Mouse (Mus musculus) frontal cortex, adult (tissue): Measurements from ENCODE around the gene Ttc30b.
A peak's percentile ranks its signal among the peaks of the same experiment; 100 is the strongest.
"Not testable (repeated sequence)": the region's sequence is repeated elsewhere in the genome, so short reads cannot be mapped to it uniquely, and the experiment has no call there.

Experiments
- ATAC-seq: cut with Nextera tagmentation; 2 replicates; pipeline ENCODE4 v1.9.2; 2017; ENCODE audit warnings: mild to moderate bottlenecking, moderate library complexity, mixed read lengths; ENCODE audit not compliant: low TSS enrichment

The Ttc30b gene

GRCm38 (mm10) chr2:75953320-75953719 is 14.9 kb upstream of the Ttc30b start:
- ATAC-seq, result no peak

DNA sequence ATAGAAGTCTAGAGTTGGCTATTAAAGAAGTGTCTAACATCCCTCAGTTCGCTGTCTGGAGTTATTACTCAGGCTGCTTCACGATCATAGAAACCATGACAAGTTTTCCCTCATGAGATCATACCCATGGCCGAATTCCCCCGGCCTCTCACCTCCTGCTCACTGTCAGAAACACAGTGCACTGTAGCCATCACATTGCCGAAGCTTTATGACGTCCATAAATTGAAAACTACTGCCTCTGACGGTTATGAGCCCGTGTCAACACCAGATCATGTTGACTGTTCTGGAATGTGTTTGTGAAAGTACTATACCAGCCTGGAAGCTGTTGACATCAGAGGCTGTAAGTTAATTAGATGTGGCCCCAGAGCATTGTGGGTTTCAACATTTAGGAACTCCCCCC is 12.3 kb upstream of the Ttc30b start:
- ATAC-seq, result no peak

DNA sequence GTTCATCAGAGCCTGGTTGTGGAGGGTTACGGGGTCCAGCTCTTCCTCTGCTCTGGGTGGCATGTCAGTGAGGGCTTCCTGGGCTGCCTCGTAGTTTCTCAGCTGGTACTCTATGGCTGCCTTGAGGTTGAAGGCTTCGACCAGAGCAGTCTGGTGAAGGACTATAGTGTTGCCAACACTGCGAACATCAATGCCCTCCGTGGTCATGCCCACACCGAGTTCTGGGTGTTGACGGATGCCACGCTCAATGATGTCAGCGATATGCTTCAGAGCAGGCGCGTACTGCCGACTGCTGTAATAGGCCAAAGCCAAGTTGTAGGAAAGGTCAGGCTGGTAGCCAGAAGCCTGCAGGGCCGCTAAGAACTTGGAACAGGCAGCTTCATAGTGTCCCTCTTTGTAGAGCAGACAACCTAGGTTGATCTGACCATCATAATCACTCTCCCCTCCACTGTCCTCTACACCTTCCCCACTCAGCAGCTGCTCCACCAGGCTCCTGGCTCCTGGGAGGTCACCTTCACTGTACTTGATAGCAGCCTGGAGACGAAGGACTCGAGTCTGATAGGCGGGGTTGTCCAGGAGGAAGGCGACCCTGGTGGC is 767 bp downstream of the Ttc30b start:
- not testable (repeated sequence) for ATAC-seq

- not testable (repeated sequence) for ATAC-seq
Measured at GRCm38 (mm10) chr2:75936685-75937084, 1.7 kb downstream of the Ttc30b start.

- ATAC-seq, result no peak
Measured at GRCm38 (mm10) chr2:75933541-75933940, 4.8 kb downstream of the Ttc30b start.

- ATAC-seq, result peak; percentile 90
Measured at GRCm38 (mm10) chr2:75930941-75931340, 7.4 kb downstream of the Ttc30b start.

GRCm38 (mm10) chr2:75929786-75930444 is 8.5 kb downstream of the Ttc30b start:
- no peak for ATAC-seq

GRCm38 (mm10) chr2:75929141-75929540 is 9.2 kb downstream of the Ttc30b start:
- ATAC-seq, result no peak

GRCm38 (mm10) chr2:75928011-75928410 is 10.4 kb downstream of the Ttc30b start:
- peak; percentile 70 for ATAC-seq

DNA sequence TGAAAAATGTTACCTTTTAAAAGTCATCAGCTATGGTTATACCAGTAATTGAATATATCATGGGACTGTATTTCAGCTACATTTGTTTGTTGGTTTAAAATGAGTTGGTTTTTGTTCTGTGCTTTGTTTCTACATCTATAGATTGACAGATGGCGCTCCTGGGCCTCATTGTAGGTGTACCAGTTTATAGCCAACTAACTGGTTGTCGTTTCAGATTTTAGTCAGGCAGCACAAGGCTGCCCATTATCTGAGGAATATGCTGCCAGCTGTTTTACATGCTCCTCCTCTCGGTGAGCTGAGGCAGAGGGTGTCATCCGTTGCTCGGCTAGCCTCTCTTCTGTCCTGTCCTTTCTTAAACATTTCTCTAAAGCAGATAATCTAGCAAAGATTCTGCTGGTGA is 12.3 kb downstream of the Ttc30b start:
- ATAC-seq, result no peak

DNA sequence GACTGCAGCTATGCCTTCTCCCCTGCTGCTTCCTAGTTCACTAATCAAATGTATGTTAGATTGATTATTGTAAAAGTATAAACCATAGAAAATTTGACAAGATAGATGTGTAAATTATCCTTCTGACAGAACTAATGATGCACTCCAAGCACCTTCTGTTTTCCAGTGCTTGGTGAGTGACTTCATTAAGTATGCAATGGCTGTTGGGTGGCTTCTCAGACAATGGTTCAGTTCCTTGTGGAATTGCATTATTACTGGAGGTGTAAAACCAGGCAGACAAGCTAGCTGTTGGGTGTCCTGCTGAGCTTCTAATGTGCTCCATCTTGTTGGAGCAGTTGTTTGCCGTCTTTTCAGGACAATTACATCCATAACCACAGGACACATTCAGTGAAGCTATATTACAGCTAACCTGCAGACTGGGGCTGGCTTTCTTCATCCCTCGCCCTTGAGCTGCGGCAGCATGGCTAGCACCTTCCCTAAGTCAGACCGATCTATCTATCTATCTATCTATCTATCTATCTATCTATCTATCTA is 14.5 kb downstream of the Ttc30b start:
- no peak for ATAC-seq

GRCm38 (mm10) chr2:75915040-75915439 is 23.3 kb downstream of the Ttc30b start:
- ATAC-seq, result no peak

DNA sequence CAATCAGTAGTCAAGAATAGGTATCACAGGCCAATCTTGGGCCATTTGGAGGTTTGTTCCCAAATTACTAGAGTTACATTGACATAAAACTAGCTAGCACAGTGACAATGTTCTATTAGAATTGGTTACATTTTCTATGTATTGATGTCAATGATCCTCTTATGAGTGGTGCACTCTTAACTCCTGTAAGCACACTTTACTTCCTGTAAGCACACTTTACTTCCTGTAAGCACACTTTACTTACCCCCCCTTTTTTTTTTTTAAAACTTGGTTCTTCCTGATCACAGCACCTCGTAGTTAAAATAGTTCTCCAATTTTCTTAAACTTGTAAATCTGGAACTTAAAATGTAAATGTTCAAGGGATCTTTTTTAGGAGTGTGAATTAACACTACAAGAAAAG is 31.2 kb downstream of the Ttc30b start:
- no peak for ATAC-seq

GRCm38 (mm10) chr2:75901869-75902268 is 36.5 kb downstream of the Ttc30b start:
- ATAC-seq, result no peak

DNA sequence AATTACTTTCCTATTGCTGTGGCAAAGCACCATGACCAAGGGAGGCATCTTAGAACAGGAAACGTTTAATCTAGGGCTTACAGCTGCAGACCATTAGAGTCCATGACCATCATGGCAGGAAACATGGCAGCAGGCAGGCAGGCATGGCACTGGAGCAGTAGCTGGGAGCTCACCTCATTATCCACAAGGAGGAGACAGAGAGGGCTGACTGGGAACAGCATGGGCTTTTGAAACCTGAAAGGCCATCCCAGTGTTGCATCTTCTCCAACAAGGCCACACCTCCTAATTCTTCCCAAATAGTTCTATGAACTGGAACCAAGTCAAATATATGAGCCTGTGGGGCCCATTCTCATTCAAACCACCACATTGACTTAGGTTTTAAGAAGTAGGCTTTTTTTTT is 38.1 kb downstream of the Ttc30b start:
- ATAC-seq, result no peak

DNA sequence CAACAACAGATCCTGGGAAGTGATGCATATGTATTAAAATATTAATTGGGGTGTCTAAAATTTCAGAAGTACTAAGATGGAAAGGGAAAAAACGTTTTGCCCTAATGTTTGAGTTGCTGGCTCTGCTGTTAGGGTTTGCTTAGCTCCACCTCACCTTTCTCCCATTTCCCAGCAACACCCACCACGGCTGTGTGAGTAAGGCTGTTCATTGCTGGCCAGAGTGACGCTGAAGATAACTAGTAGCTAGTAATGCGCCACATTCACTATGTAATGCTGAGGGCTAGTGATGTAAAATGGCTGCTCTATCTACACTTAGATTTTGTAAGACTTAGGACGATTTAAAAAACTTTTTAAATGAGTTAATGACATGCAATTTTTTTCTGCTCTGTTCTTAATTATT is 42.7 kb downstream of the Ttc30b start:
- no peak for ATAC-seq

- ATAC-seq, result no peak
Measured at GRCm38 (mm10) chr2:75891981-75892380, 46.4 kb downstream of the Ttc30b start.
